Mouse (Mus musculus) layer of hippocampus, postnatal 14 days (tissue): ENCODE measurements around the gene Prtg. TPM values are rescaled to one million over a fixed set of nuclear protein-coding genes. Genes with fewer than 3 reads are reported as not detected.

Experiments
- DNase-seq, 2 experiments: peaks; one replicate each; pipeline ENCODE4 v3.0.0; 2021 to 2022; ENCODE audit warnings: low spot score in 2 of 2, mixed read lengths in 1 of 2
- total RNA-seq, 2 experiments: library from RNA; stranded (reverse); gene quantifications; 2 replicates each; pipeline ENCODE4 v1.2.3; 2021

The Prtg gene
- total RNA-seq, 2 experiments from 2014 or later = 0.90 to 1.0 TPM

- no peak for DNase-seq
These were observed 2.4 kb downstream of the Prtg start for GRCm38 (mm10) chr9:72809077-72809476.

GRCm38 (mm10) chr9:72810607-72811006 is 3.9 kb downstream of the Prtg start:
- DNase-seq = no peak

- DNase-seq = no peak
These were observed 5.4 kb downstream of the Prtg start for GRCm38 (mm10) chr9:72812091-72812490.

GRCm38 (mm10) chr9:72812594-72813570 is 6.2 kb downstream of the Prtg start:
- DNase-seq = no peak

- no peak for DNase-seq
These were observed 18.8 kb downstream of the Prtg start for GRCm38 (mm10) chr9:72825511-72825910.

- no peak for DNase-seq
These were observed 19.3 kb downstream of the Prtg start for GRCm38 (mm10) chr9:72825976-72826375.

GRCm38 (mm10) chr9:72828616-72829257 is 22.1 kb downstream of the Prtg start:
- peak in 1 of 2 experiments; percentile 13 for DNase-seq

- no peak for DNase-seq
These were observed 27.5 kb downstream of the Prtg start for GRCm38 (mm10) chr9:72833992-72834696.

- no peak for DNase-seq
These were observed 28.3 kb downstream of the Prtg start for GRCm38 (mm10) chr9:72835007-72835406.

- DNase-seq = no peak
These were observed 30.2 kb downstream of the Prtg start for GRCm38 (mm10) chr9:72836708-72837495.

GRCm38 (mm10) chr9:72837598-72838160 is 31.0 kb downstream of the Prtg start:
- no peak for DNase-seq

GRCm38 (mm10) chr9:72838256-72838655 is 31.6 kb downstream of the Prtg start:
- DNase-seq = no peak

- no peak for DNase-seq
These were observed 32.8 kb downstream of the Prtg start for GRCm38 (mm10) chr9:72839346-72839990.

GRCm38 (mm10) chr9:72844496-72844895 is 37.8 kb downstream of the Prtg start:
- peak; percentile 19 to 62 for DNase-seq

GRCm38 (mm10) chr9:72846160-72846559 is 39.5 kb downstream of the Prtg start:
- no peak for DNase-seq

- DNase-seq = no peak
These were observed 44.9 kb downstream of the Prtg start for GRCm38 (mm10) chr9:72851541-72851940.

- no peak for DNase-seq
These were observed 45.3 kb downstream of the Prtg start for GRCm38 (mm10) chr9:72851979-72852378.

GRCm38 (mm10) chr9:72853681-72854190 is 47.1 kb downstream of the Prtg start:
- DNase-seq = peak in 1 of 2 experiments; percentile 28

- DNase-seq = no peak
These were observed 50.0 kb downstream of the Prtg start for GRCm38 (mm10) chr9:72856721-72857120.

- peak in 1 of 2 experiments; percentile 32 for DNase-seq
These were observed 54.1 kb downstream of the Prtg start for GRCm38 (mm10) chr9:72860764-72861163.
